Mouse (Mus musculus) forebrain, postnatal 0 days (tissue): Measurements from ENCODE around the gene Kdf1. TPM values are rescaled to one million over a fixed set of nuclear protein-coding genes. Genes with fewer than 3 reads are reported as not detected.

Source experiments
- ATAC-seq: fragments of 200-750 bp; cut with Nextera tagmentation; 2 replicates; pipeline ENCODE4 v1.8.0; 2017; ENCODE audit warnings: mild to moderate bottlenecking, moderate library complexity
- DNase-seq: peaks from one replicate; pipeline ENCODE4 v3.0.0-alpha.2; 2015
- H3K27ac ChIP-seq: fragments of 300-500 bp; sonication (generic); 2 replicates; pipeline ENCODE4 v1.5.1; 2014; ENCODE audit warnings: low read depth, mild to moderate bottlenecking, antibody characterized with exemption, low read length, moderate library complexity, mixed read lengths
- H3K27me3 ChIP-seq: fragments of 300-500 bp; sonication (generic); 2 replicates; pipeline ENCODE4 v1.6.1; 2014; ENCODE audit warnings: mild to moderate bottlenecking, low read length, mixed read lengths; ENCODE audit not compliant: insufficient read depth
- H3K36me3 ChIP-seq: fragments of 300-500 bp; sonication (generic); 2 replicates; pipeline ENCODE4 v1.6.1; 2014; ENCODE audit warnings: mild to moderate bottlenecking, moderate library complexity; ENCODE audit not compliant: insufficient read depth
- H3K4me1 ChIP-seq: fragments of 300-500 bp; sonication (generic); 2 replicates; pipeline ENCODE4 v1.6.1; 2014; ENCODE audit warnings: antibody characterized with exemption; ENCODE audit not compliant: insufficient read depth
- H3K4me2 ChIP-seq: fragments of 300-500 bp; sonication (generic); 2 replicates; pipeline ENCODE4 v1.6.1; 2014; ENCODE audit warnings: low read depth, mild to moderate bottlenecking, moderate library complexity
- H3K4me3 ChIP-seq: fragments of 300-500 bp; sonication (generic); 2 replicates; pipeline ENCODE4 v1.5.1; 2014; ENCODE audit warnings: low read depth, low read length, mixed read lengths
- H3K9ac ChIP-seq: fragments of 300-500 bp; sonication (generic); 2 replicates; pipeline ENCODE4 v1.6.1; 2014; ENCODE audit warnings: mild to moderate bottlenecking
- H3K9me3 ChIP-seq: fragments of 300-500 bp; sonication (generic); 2 replicates; pipeline ENCODE4 v1.6.1; 2016; ENCODE audit warnings: low read length
- CTCF ChIP-seq: sonication (generic); IDR thresholded peaks from 2 replicates; pipeline ENCODE4 v1.5.1; 2016; ENCODE audit warnings: antibody characterized with exemption, control low read depth, low read depth
- WGBS: fragments of 180-500 bp; shearing (Covaris S2); extraction: QIAGEN DNeasy Blood & Tissue Kit; methylation state at CpG from one replicate; pipeline ENCODE4 v1.1.7; 2014; 5-methylcytosine and 5-hydroxymethylcytosine counted together
- polyA plus RNA-seq: library from polyadenylated mRNA; unstranded; fragments of >200 nt; fragmentation: Nextera tagmentation; extraction: Ambion mirVana; gene quantifications from 2 replicates; pipeline ENCODE4 v1.2.1, GENCODE M21; 2015
- total RNA-seq: library from RNA; depleted of rRNA; stranded (reverse); fragments of >200 nt; gene quantifications from 2 replicates; pipeline ENCODE4 v1.2.3, GENCODE M21; 2014

Gene Kdf1
- total and polyA plus RNA-seq, 2 experiments from 2014 or later, result 0.92 TPM; not detected in 1

- Histone ChIP-seq H3K36me3 (peaks cover 36% of the 10 kb centered on the region), H3K4me2 (no peak overlapping the region), H3K27me3 (no peaks in the 10 kb centered on the region), H3K4me3 (no peak overlapping the region), H3K9me3 (no peaks in the 10 kb centered on the region), H3K9ac (no peak overlapping the region), H3K27ac (no peak overlapping the region), H3K4me1 (no peaks in the 10 kb centered on the region)
- no peak for TF ChIP-seq CTCF
- no peak for DNase-seq
- WGBS, result 73% methylated on average over 16 of the region's 16 CpGs
- no peak for ATAC-seq
These were observed 9.0 kb downstream of the Kdf1 start for GRCm38 (mm10) chr4:133527788-133528187.

GRCm38 (mm10) chr4:133532777-133533176 lies 14.0 kb downstream of the Kdf1 start:
- Histone ChIP-seq H3K9ac (no peak overlapping the region), H3K4me2 (no peak overlapping the region), H3K36me3 (peaks cover 67% of the 10 kb centered on the region), H3K27me3 (no peaks in the 10 kb centered on the region), H3K4me1 (no peaks in the 10 kb centered on the region), H3K27ac (no peak overlapping the region), H3K4me3 (no peak overlapping the region), H3K9me3 (no peaks in the 10 kb centered on the region)
- WGBS, result 91% methylated on average over 3 of the region's 3 CpGs
- TF ChIP-seq CTCF, result no peak
- ATAC-seq, result no peak
- DNase-seq, result no peak

- H3K27me3 ChIP-seq, result no peaks in the 10 kb centered on the region
- ATAC-seq, result no peak
- TF ChIP-seq CTCF, result no peak
- H3K4me3 ChIP-seq, result no peak overlapping the region
- no peak for DNase-seq
- 88% methylated on average over 3 of the region's 3 CpGs for WGBS
- H3K4me2 ChIP-seq, result no peak overlapping the region
- H3K27ac ChIP-seq, result no peak overlapping the region
- H3K4me1 ChIP-seq, result no peaks in the 10 kb centered on the region
- H3K9ac ChIP-seq, result no peak overlapping the region
- no peaks in the 10 kb centered on the region for H3K9me3 ChIP-seq
- peaks cover 74% of the 10 kb centered on the region for H3K36me3 ChIP-seq
These were observed 17.3 kb downstream of the Kdf1 start for GRCm38 (mm10) chr4:133536081-133536480.

- H3K9me3 ChIP-seq, result no peaks in the 10 kb centered on the region
- H3K4me2 ChIP-seq, result no peak overlapping the region
- no peak overlapping the region for H3K4me3 ChIP-seq
- no peak for ATAC-seq
- H3K36me3 ChIP-seq, result peaks cover 70% of the 10 kb centered on the region
- DNase-seq, result no peak
- 93% methylated on average over 5 of the region's 5 CpGs for WGBS
- H3K27me3 ChIP-seq, result no peaks in the 10 kb centered on the region
- no peak overlapping the region for H3K27ac ChIP-seq
- TF ChIP-seq CTCF, result no peak
- H3K4me1 ChIP-seq, result no peaks in the 10 kb centered on the region
- H3K9ac ChIP-seq, result no peak overlapping the region
These were observed 17.9 kb downstream of the Kdf1 start for GRCm38 (mm10) chr4:133536652-133537051.

- peak within 1 kb of the TSS; percentile 69 for H3K9ac ChIP-seq
- peak within 1 kb of the TSS; percentile 64 for H3K4me2 ChIP-seq
- peaks cover 7% of the 10 kb centered on the region for H3K36me3 ChIP-seq
- WGBS, result 1% methylated on average over 68 of the region's 77 CpGs
- H3K4me1 ChIP-seq, result peaks cover 3% of the 10 kb centered on the region; the same call in 1 of the 2 replicates
- peak within 1 kb of the TSS; percentile 74 for H3K27ac ChIP-seq
- no peaks in the 10 kb centered on the region for H3K27me3 ChIP-seq
- H3K4me3 ChIP-seq, result peak within 1 kb of the TSS; percentile 79
- peak; percentile 99 for ATAC-seq
- peak; percentile 96 for DNase-seq
- H3K9me3 ChIP-seq, result no peaks in the 10 kb centered on the region
- TF ChIP-seq CTCF, result 0 out of 2 replicates have a peak, but pooled peaks have one; percentile 5
These were observed 26.8 kb downstream of the Kdf1 start, which contains the start of gene Nudc for GRCm38 (mm10) chr4:133545272-133546231. TSS of gene Nudc (minus strand) at chr4:133545996.

- H3K4me2 ChIP-seq, result no peak overlapping the region
- H3K36me3 ChIP-seq, result no peaks in the 10 kb centered on the region
- no peak overlapping the region for H3K4me3 ChIP-seq
- H3K9ac ChIP-seq, result no peak overlapping the region
- H3K27ac ChIP-seq, result no peak overlapping the region
- no peak for TF ChIP-seq CTCF
- no peaks in the 10 kb centered on the region for H3K27me3 ChIP-seq
- no peaks in the 10 kb centered on the region for H3K9me3 ChIP-seq
- 67% methylated on average over 1 of the region's 1 CpGs for WGBS
- no peaks in the 10 kb centered on the region for H3K4me1 ChIP-seq
- DNase-seq (no peak), ATAC-seq (no peak)
These were observed 33.3 kb downstream of the Kdf1 start for GRCm38 (mm10) chr4:133552029-133552428.

- no peak for ATAC-seq
- no peak within 1 kb of the TSS for H3K4me3 ChIP-seq
- 72% methylated on average over 10 of the region's 10 CpGs for WGBS
- no peak within 1 kb of the TSS for H3K9ac ChIP-seq
- DNase-seq, result no peak
- H3K4me2 ChIP-seq, result no peak within 1 kb of the TSS
- no peaks in the 10 kb centered on the region for H3K9me3 ChIP-seq
- H3K36me3 ChIP-seq, result no peaks in the 10 kb centered on the region
- H3K27me3 ChIP-seq, result no peaks in the 10 kb centered on the region
- no peaks in the 10 kb centered on the region for H3K4me1 ChIP-seq
- TF ChIP-seq CTCF, result no peak
- no peak within 1 kb of the TSS for H3K27ac ChIP-seq
These were observed 34.1 kb downstream of the Kdf1 start, which contains the start of gene Nr0b2 for GRCm38 (mm10) chr4:133552768-133553447. TSS of gene Nr0b2 (plus strand) at chr4:133553376.
